In genomic region chr5:24261098-24261497, GRCm38 (mm10) we compare ENCODE assay signal across 9 mouse cellular contexts.
DNase-seq lines count a peak whose midpoint lies in the region; ATAC-seq and TF ChIP-seq lines count a peak whose summit lies in the region.
"Had no signal": no experiment of that assay in that cellular context is flagged by ENCODE, and none has a peak within 500 bp of the region (broad histone marks: within the 10 kb centered on the region; RNA-seq: fewer than 3 reads in every experiment).

No protein-coding gene starts in this region.

- H3K27me3 ChIP-seq in CH12.LX (replicated peaks) = no peaks in the 10 kb centered on the region
- no peaks in the 10 kb centered on the region for H3K27me3 ChIP-seq in embryonic facial prominence, embryonic 14.5 days (replicated peaks; ENCODE audit: control insufficient read depth, insufficient read depth, low read length)
- H3K27me3 ChIP-seq in lung, embryonic 14.5 days (ENCODE audit: insufficient read depth, low read length) = no peaks in the 10 kb centered on the region
- H3K27me3 ChIP-seq: heart, embryonic 15.5 days had no signal

- peak; percentile 60 to 82 for TF ChIP-seq CTCF in CH12.LX (conservative IDR thresholded peaks at IDR 0.05 in 1 of 2, IDR thresholded peaks at IDR 0.05 in 1 of 2; ENCODE audit: low read depth in 2 of 2, low read length in 2 of 2)
- peak; percentile 86 for TF ChIP-seq CTCF in lung, embryonic 14.5 days (IDR thresholded peaks at IDR 0.05; ENCODE audit: low read depth)
- TF ChIP-seq CTCF in olfactory bulb, adult 2 months (IDR thresholded peaks at IDR 0.05; ENCODE audit: insufficient read depth, low read depth, low read length) = peak; percentile 69

- WGBS in embryonic facial prominence, embryonic 14.5 days = 13% methylated on average over 7 of the region's 7 CpGs
- 9% methylated on average over 7 of the region's 7 CpGs for WGBS in lung, embryonic 14.5 days
- WGBS in olfactory bulb, adult 2 months = 17% methylated on average over 7 of the region's 7 CpGs

- no peak overlapping the region for H3K4me3 ChIP-seq in CH12.LX (replicated peaks in 1 of 3; ENCODE audit: low read depth in 2 of 3, low read length in 2 of 3, poor library complexity in 1 of 3)
- H3K4me3 ChIP-seq in embryonic facial prominence, embryonic 14.5 days (ENCODE audit: low read depth, low read length) = no peak overlapping the region
- H3K4me3 ChIP-seq in lung, embryonic 14.5 days (ENCODE audit: low read depth, low read length) = no peak overlapping the region
- H3K4me3 ChIP-seq in olfactory bulb, adult 2 months (ENCODE audit: insufficient read depth, low read depth, low read length) = no peak overlapping the region
- H3K4me3 ChIP-seq: heart, embryonic 15.5 days had no signal

- H3K27ac ChIP-seq in CH12.LX (ENCODE audit: insufficient read depth, low read depth) = no peak overlapping the region
- no peak overlapping the region for H3K27ac ChIP-seq in embryonic facial prominence, embryonic 14.5 days (replicated peaks; ENCODE audit: low read depth, low read length)
- no peak overlapping the region for H3K27ac ChIP-seq in lung, embryonic 14.5 days (ENCODE audit: low read depth)
- no peak overlapping the region for H3K27ac ChIP-seq in olfactory bulb, adult 2 months (ENCODE audit: insufficient read depth, low read depth, low read length)
- H3K27ac ChIP-seq: heart, embryonic 15.5 days had no signal

- TF ChIP-seq POLR2A in CH12.LX (IDR thresholded peaks at IDR 0.05; ENCODE audit: low read depth, low read length) = no peak
- no peak for TF ChIP-seq POLR2A in olfactory bulb, adult 2 months (IDR thresholded peaks at IDR 0.05; ENCODE audit: insufficient read depth, low read depth, low read length)

- DNase-seq in CH12.LX (ENCODE audit: extremely low read depth) = peak; percentile 78
- DNase-seq in adrenal gland, postnatal 25 days = peak; percentile 59
- DNase-seq in embryonic facial prominence, embryonic 14.5 days (ENCODE audit: low spot score) = peak; percentile 70
- peak; percentile 66 for DNase-seq in heart, adult 8-10 months (ENCODE audit: low spot score)
- peak; percentile 66 to 83 for DNase-seq in kidney, postnatal 36 days
- peak; percentile 90 for DNase-seq in lung, embryonic 14.5 days
- peak; percentile 16 to 18 for DNase-seq in thymus, adult 18-20 months

- H3K4me2 ChIP-seq in CH12.LX (ENCODE audit: insufficient read depth, low read depth, poor library complexity, severe bottlenecking) = no peak overlapping the region
- H3K4me2 ChIP-seq in embryonic facial prominence, embryonic 14.5 days (ENCODE audit: low read depth, low read length) = no peak overlapping the region
- no peak overlapping the region for H3K4me2 ChIP-seq in lung, embryonic 14.5 days
- H3K4me2 ChIP-seq: heart, embryonic 15.5 days had no signal

- H3K9me3 ChIP-seq in CH12.LX (replicated peaks; ENCODE audit: low read length) = peaks cover 8% of the 10 kb centered on the region
- no peaks in the 10 kb centered on the region for H3K9me3 ChIP-seq in embryonic facial prominence, embryonic 14.5 days (ENCODE audit: control insufficient read depth, low read length)
- peaks cover 4% of the 10 kb centered on the region; the same call in 1 of the 2 replicates for H3K9me3 ChIP-seq in lung, embryonic 14.5 days (ENCODE audit: low read depth, low read length)
- H3K9me3 ChIP-seq: heart, embryonic 15.5 days had no signal

- in situ Hi-C loops in CH12.LX (cut with MboI; ENCODE audit: low pct_ligation_motif_present, low pct_unique_long_range_greater_than_20kb, low sequenced_read_pairs) = loop anchor here (10.0 to 25.0 kb wide), 2 partner anchors 104 to 374 kb away; partner anchors contain the start of gene Nos3

- no peak overlapping the region for H3K9ac ChIP-seq in CH12.LX (ENCODE audit: insufficient read depth, low read depth)
- no peak overlapping the region for H3K9ac ChIP-seq in embryonic facial prominence, embryonic 14.5 days (ENCODE audit: low read depth, low read length)
- no peak overlapping the region for H3K9ac ChIP-seq in lung, embryonic 14.5 days
- H3K9ac ChIP-seq: heart, embryonic 15.5 days had no signal

- ATAC-seq in embryonic facial prominence, embryonic 14.5 days (ENCODE audit: low read depth) = peak; percentile 82
- peak; percentile 69 for ATAC-seq in lung, embryonic 14.5 days (ENCODE audit: insufficient read depth)

- TF ChIP-seq EP300 in CH12.LX (IDR thresholded peaks at IDR 0.05; ENCODE audit: low read length) = no peak

- peaks cover 11 to 32% of the 10 kb centered on the region in 2 experiments for H3K4me1 ChIP-seq in CH12.LX (ENCODE audit: control insufficient read depth in 1 of 2, insufficient read depth in 2 of 2)
- H3K4me1 ChIP-seq in embryonic facial prominence, embryonic 14.5 days (ENCODE audit: control insufficient read depth, insufficient read depth, low read length) = no peaks in the 10 kb centered on the region
- no peaks in the 10 kb centered on the region for H3K4me1 ChIP-seq in lung, embryonic 14.5 days (ENCODE audit: insufficient read depth)
- H3K4me1 ChIP-seq in olfactory bulb, adult 2 months (ENCODE audit: control insufficient read depth, insufficient read depth, low read length) = peaks cover 29% of the 10 kb centered on the region

- H3K36me3 ChIP-seq in CH12.LX (replicated peaks in 1 of 2; ENCODE audit: control insufficient read depth in 1 of 2, insufficient read depth in 1 of 2, low read length in 1 of 2) = no peaks in the 10 kb centered on the region
- no peaks in the 10 kb centered on the region for H3K36me3 ChIP-seq in embryonic facial prominence, embryonic 14.5 days (ENCODE audit: control insufficient read depth, insufficient read depth, low read length)
- H3K36me3 ChIP-seq in lung, embryonic 14.5 days (ENCODE audit: insufficient read depth) = no peaks in the 10 kb centered on the region
- H3K36me3 ChIP-seq: heart, embryonic 15.5 days had no signal

- H3K79me2 ChIP-seq in CH12.LX (replicated peaks; ENCODE audit: control insufficient read depth, extremely low read depth, insufficient read depth, poor library complexity, severe bottlenecking) = no peaks in the 10 kb centered on the region

- TF ChIP-seq RAD21 in CH12.LX (IDR thresholded peaks at IDR 0.05; ENCODE audit: low read depth, low read length) = peak; percentile 61

- dilution Hi-C loops in CH12.LX (cut with MboI; ENCODE audit: extremely low pct_ligation_motif_present, extremely low pct_unique_long_range_greater_than_20kb, low sequenced_read_pairs) = no loop called here

TF ChIP-seq in CH12.LX, 34 proteins besides CTCF, POLR2A, EP300 and RAD21:
- TF ChIP-seq MAX (IDR thresholded peaks at IDR 0.05; ENCODE audit: low read length) = no peak
- no peak for TF ChIP-seq TBP (conservative IDR thresholded peaks at IDR 0.05; ENCODE audit: low read depth, low read length)
- TF ChIP-seq KAT2A (IDR thresholded peaks at IDR 0.05; ENCODE audit: insufficient replicate concordance, low read length) = no peak
- TF ChIP-seq MEF2A (IDR thresholded peaks at IDR 0.05; ENCODE audit: borderline replicate concordance, low read depth, low read length) = no peak
- TF ChIP-seq ELF1 (IDR thresholded peaks at IDR 0.05; ENCODE audit: low read depth, low read length) = no peak
- no peak for TF ChIP-seq PAX5 (IDR thresholded peaks at IDR 0.05; ENCODE audit: low read length)
- no peak for TF ChIP-seq MAFK (IDR thresholded peaks at IDR 0.05; ENCODE audit: insufficient replicate concordance, low read length)
- TF ChIP-seq NRF1 (IDR thresholded peaks at IDR 0.05; ENCODE audit: low read depth, low read length) = no peak
- TF ChIP-seq RCOR1 (conservative IDR thresholded peaks at IDR 0.05; ENCODE audit: low read depth, low read length) = no peak
- TF ChIP-seq MYC (IDR thresholded peaks at IDR 0.05; ENCODE audit: low read depth, low read length) = peak; percentile 47; the same call in 1 of the 2 replicates
- peak; percentile 75 for TF ChIP-seq SMC3 (IDR thresholded peaks at IDR 0.05; ENCODE audit: low read depth, low read length)

Comparison
In these comparisons a context has a peak if more than half of its experiments do, and no peak if none do; other contexts are left out.
1. DNase-seq: peak in every context shown above with its lines; median percentile 90 in lung, embryonic 14.5 days; 78 in CH12.LX; 74 in kidney, postnatal 36 days; 70 in embryonic facial prominence, embryonic 14.5 days; 66 in heart, adult 8-10 months; 59 in adrenal gland, postnatal 25 days; 17 in thymus, adult 18-20 months.